Mouse (Mus musculus) lung, embryonic 14.5 days (tissue): ENCODE measurements around the gene Slc44a2. TPM values are rescaled to one million over a fixed set of nuclear protein-coding genes. Genes with fewer than 3 reads are reported as not detected.

ENCODE experiments used
- ATAC-seq: fragments of 200-750 bp; cut with Nextera tagmentation; 2 replicates; pipeline ENCODE4 v1.8.0; 2017; ENCODE audit warnings: mild to moderate bottlenecking, moderate TSS enrichment, moderate library complexity; ENCODE audit not compliant: insufficient read depth
- DNase-seq: peaks from one replicate; pipeline ENCODE4 v3.0.0-alpha.2; 2015
- H3K27ac ChIP-seq: fragments of 300-500 bp; sonication (generic); 2 replicates; pipeline ENCODE4 v1.5.1; 2014; ENCODE audit warnings: low read depth, mild to moderate bottlenecking, moderate library complexity
- H3K27me3 ChIP-seq: fragments of 300-500 bp; sonication (generic); 2 replicates; pipeline ENCODE4 v1.6.1; 2014; ENCODE audit warnings: low read length, control low read depth; ENCODE audit not compliant: insufficient read depth
- H3K36me3 ChIP-seq: fragments of 300-500 bp; sonication (generic); 2 replicates; pipeline ENCODE4 v1.6.1; 2014; ENCODE audit warnings: control low read depth; ENCODE audit not compliant: insufficient read depth
- H3K4me1 ChIP-seq: fragments of 300-500 bp; sonication (generic); 2 replicates; pipeline ENCODE4 v1.6.1; 2014; ENCODE audit warnings: antibody characterized with exemption, control low read depth; ENCODE audit not compliant: insufficient read depth
- H3K4me2 ChIP-seq: fragments of 300-500 bp; sonication (generic); 2 replicates; pipeline ENCODE4 v1.6.1; 2014; ENCODE audit warnings: mild to moderate bottlenecking
- H3K4me3 ChIP-seq: fragments of 300-500 bp; sonication (generic); 2 replicates; pipeline ENCODE4 v1.5.1; 2014; ENCODE audit warnings: low read depth, low read length
- H3K9ac ChIP-seq: fragments of 300-500 bp; sonication (generic); 2 replicates; pipeline ENCODE4 v1.6.1; 2014
- H3K9me3 ChIP-seq: fragments of 300-500 bp; sonication (generic); 2 replicates; pipeline ENCODE4 v1.6.1; 2016; ENCODE audit warnings: low read depth, low read length, control low read depth
- CTCF ChIP-seq: IDR thresholded peaks from 2 replicates; pipeline ENCODE4 v1.5.1; 2016; ENCODE audit warnings: antibody characterized with exemption, low read depth
- WGBS: fragments of 180-500 bp; shearing (Covaris S2); extraction: QIAGEN DNeasy Blood & Tissue Kit; methylation state at CpG from one replicate; pipeline ENCODE4 v1.1.7; 2014; 5-methylcytosine and 5-hydroxymethylcytosine counted together
- polyA plus RNA-seq: library from polyadenylated mRNA; unstranded; fragments of >200 nt; fragmentation: Nextera tagmentation; extraction: Ambion mirVana; gene quantifications from 2 replicates; pipeline ENCODE4 v1.2.1, GENCODE M21; 2014

The Slc44a2 gene
- polyA plus RNA-seq, 1 experiment from 2014 or later: 122 TPM

DNA sequence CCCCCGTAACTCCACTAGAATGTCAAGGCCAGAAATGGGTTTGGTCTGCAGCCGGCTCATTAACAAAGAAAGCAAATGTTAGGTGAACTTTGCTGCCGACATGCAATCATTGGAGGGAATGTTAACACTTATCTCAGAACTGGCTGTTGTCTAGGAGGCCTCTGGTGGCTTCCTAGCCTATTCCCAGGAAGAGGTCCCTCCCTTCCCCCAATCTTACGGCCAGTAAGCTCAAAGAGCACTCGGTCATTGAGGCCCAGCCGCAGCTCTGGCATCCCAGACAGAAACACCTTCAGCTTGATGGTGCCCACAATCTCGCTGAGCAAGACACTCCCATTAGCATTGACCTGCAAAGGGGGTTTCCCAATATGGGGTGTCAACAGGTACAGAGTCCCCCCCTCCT is 15.4 kb upstream of the Slc44a2 start:
- no peaks in the 10 kb centered on the region for H3K9me3 ChIP-seq
- no peak for TF ChIP-seq CTCF
- ATAC-seq: no peak
- no peak overlapping the region for H3K27ac ChIP-seq
- no peak overlapping the region for H3K4me3 ChIP-seq
- no peak overlapping the region for H3K9ac ChIP-seq
- H3K4me1 ChIP-seq: no peaks in the 10 kb centered on the region
- no peaks in the 10 kb centered on the region for H3K27me3 ChIP-seq
- WGBS: 76% methylated on average over 7 of the region's 7 CpGs
- H3K36me3 ChIP-seq: 0 out of 2 replicates have a peak, but pooled peaks cover 6% of the 10 kb centered on the region
- DNase-seq: no peak
- H3K4me2 ChIP-seq: no peak overlapping the region

DNA sequence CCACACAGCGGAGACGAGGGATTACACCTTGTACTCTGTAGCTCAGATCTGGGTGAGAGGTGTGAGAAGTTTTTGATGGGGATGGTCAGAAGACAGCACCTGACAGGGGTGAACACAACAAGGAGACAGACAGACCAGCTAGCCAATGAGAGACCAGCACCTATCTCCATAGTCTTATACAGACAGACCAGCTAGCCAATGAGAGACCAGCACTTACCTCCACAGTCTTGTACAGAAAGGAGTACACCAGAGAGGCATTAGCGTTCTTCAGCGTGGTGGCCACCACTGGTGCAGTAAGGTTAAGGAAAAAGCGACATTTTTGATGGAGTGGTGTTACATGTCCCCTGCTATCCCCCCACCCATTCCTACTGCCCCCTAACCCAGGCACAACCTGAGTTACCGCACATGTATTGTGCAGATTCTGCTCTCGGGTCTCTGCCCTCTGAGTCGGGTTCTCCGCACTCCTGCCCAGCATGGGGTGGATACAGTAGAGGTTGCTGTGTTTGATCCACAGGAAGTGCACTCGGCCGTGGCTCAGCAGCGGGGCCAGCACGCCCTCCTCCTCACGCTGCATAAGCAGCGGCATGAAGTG is 11.3 kb upstream of the Slc44a2 start:
- H3K4me3 ChIP-seq: no peak overlapping the region
- DNase-seq (no peak), ATAC-seq (no peak)
- no peak overlapping the region for H3K27ac ChIP-seq
- H3K4me2 ChIP-seq: no peak overlapping the region
- H3K9me3 ChIP-seq: no peaks in the 10 kb centered on the region
- H3K36me3 ChIP-seq: no peaks in the 10 kb centered on the region
- no peak for TF ChIP-seq CTCF
- H3K4me1 ChIP-seq: no peaks in the 10 kb centered on the region
- no peak overlapping the region for H3K9ac ChIP-seq
- H3K27me3 ChIP-seq: peaks cover 14% of the 10 kb centered on the region
- 58% methylated on average over 15 of the region's 15 CpGs for WGBS

DNA sequence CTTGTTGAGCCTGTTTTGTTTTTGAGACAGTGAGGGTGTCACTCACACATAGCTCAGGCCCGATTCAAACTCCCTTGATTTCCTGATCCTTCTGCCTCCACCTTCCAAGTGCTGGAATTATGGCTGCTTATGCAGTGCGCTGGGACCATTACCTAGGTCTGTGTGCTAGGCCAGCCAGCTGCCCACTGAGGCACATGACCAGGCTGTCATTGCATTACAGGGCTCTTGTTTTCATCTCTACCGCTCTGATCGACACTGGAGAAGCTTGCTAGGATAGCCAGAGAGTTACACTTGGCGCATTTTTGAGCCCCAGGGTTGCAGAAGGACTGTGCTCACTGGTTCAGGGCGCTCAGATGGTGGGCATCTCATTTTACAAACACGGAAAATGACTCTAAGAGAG is 8.8 kb upstream of the Slc44a2 start:
- Histone ChIP-seq H3K4me1 (no peaks in the 10 kb centered on the region), H3K9me3 (no peaks in the 10 kb centered on the region), H3K36me3 (no peaks in the 10 kb centered on the region), H3K4me2 (peak overlapping the region; percentile 42), H3K27ac (no peak overlapping the region), H3K9ac (peak overlapping the region; percentile 43), H3K27me3 (peaks cover 14% of the 10 kb centered on the region), H3K4me3 (peak overlapping the region; percentile 43)
- TF ChIP-seq CTCF: no peak
- DNase-seq (no peak), ATAC-seq (0 out of 2 replicates have a peak, but pooled peaks have one; percentile 18)
- WGBS: 23% methylated on average over 7 of the region's 7 CpGs

DNA sequence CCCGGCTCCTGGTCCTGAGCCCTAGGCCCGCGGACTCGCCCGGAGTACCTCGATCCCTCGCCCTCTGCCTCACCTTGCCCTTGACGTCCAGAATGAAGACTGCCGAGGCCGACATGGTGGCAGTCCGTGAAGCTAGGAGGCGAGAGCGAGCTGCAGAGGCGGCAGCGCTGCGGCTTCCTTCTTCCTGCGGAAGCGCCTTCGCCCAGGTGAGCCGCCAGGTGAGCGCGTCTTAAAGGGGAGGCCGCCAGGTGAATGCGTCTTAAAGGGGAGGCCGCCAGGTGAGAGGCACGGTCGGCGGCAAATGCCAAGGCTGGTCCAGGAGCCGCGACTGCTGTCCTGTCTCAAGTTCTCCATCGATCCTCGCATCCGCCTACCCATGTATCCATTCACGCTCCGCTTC is 8.4 kb upstream of the Slc44a2 start, which contains the start of gene Ap1m2:
Gene Ap1m2 (minus strand): TSS at position 204 of the 400 bp plus-strand sequence.
- H3K9me3 ChIP-seq: no peaks in the 10 kb centered on the region
- H3K9ac ChIP-seq: peak within 1 kb of the TSS; percentile 43
- ATAC-seq (no peak; the same call in 1 of the 2 replicates), DNase-seq (peak; percentile 72)
- no peaks in the 10 kb centered on the region for H3K4me1 ChIP-seq
- peak within 1 kb of the TSS; percentile 43 for H3K4me3 ChIP-seq
- WGBS: 6% methylated on average over 35 of the region's 35 CpGs
- peak; percentile 45; the same call in 1 of the 2 replicates for TF ChIP-seq CTCF
- no peaks in the 10 kb centered on the region for H3K36me3 ChIP-seq
- H3K4me2 ChIP-seq: peak within 1 kb of the TSS; percentile 42
- H3K27me3 ChIP-seq: peaks cover 14% of the 10 kb centered on the region
- H3K27ac ChIP-seq: no peak within 1 kb of the TSS

DNA sequence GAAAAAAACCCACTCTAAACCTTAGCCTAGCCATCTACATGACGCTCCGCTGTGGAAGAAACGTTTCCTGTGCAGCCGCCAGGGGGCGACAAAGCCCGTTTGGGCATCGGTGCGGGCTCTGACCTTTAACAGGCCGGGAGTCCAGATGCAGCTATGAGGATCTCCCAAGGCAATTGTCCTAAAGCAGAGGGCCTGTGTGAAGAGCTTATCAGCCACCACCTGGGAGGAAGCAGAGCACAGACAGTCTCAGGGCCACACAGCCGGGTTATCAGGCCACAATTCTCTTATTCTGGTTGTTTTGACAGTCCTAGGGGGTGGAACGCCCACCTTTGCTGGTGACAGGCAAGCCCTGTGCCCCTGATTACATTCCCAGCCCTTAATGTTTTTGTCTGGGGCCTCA is 7.1 kb upstream of the Slc44a2 start:
- TF ChIP-seq CTCF: peak; percentile 98
- ATAC-seq (peak; percentile 64; the same call in 1 of the 2 replicates), DNase-seq (peak; percentile 94)
- no peaks in the 10 kb centered on the region for H3K36me3 ChIP-seq
- no peak overlapping the region for H3K27ac ChIP-seq
- H3K4me3 ChIP-seq: no peak overlapping the region
- WGBS: 6% methylated on average over 11 of the region's 11 CpGs
- H3K9me3 ChIP-seq: no peaks in the 10 kb centered on the region
- no peaks in the 10 kb centered on the region for H3K4me1 ChIP-seq
- H3K4me2 ChIP-seq: no peak overlapping the region
- no peak overlapping the region for H3K9ac ChIP-seq
- peaks cover 14% of the 10 kb centered on the region for H3K27me3 ChIP-seq

DNA sequence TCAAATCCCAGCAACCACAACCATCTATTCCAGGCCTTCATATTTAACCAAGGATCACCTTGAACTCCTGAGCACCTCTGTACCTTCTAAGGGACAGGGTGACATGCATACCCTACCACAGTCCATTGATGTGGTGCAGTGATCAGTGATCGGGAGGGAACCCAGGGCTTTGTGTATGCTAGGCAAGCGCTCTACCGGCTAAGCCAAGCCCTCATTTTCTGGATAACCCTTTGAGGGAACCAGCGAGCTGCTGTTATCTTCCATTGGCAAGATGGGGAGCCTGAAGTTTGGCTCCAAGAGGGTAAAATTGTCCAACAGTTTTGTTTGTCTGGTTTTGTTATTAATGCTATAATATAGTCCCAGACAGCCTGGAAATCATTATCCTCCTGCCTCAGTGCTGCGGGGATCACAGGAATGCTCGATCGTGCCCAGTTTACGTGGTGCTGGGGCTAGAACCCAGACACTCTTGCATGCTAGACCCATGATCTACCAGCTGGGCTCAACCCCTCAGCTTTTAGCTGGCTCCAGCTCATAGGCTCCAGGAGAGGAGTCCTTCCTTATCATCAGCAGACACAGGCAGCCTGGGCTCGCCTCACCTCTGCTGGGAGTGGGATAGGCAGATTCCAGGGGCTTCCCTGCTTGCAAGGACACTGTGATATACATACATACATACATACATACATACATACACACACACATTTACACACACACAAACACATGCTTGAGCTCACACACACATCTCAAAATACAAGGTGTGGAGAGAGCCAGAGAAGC is 5.9 kb upstream of the Slc44a2 start:
- H3K4me1 ChIP-seq: no peaks in the 10 kb centered on the region
- H3K27me3 ChIP-seq: peaks cover 14% of the 10 kb centered on the region
- H3K4me2 ChIP-seq: no peak overlapping the region
- ATAC-seq (no peak), DNase-seq (no peak)
- H3K36me3 ChIP-seq: no peaks in the 10 kb centered on the region
- no peak overlapping the region for H3K27ac ChIP-seq
- H3K9ac ChIP-seq: no peak overlapping the region
- no peak for TF ChIP-seq CTCF
- no peak overlapping the region for H3K4me3 ChIP-seq
- WGBS: 79% methylated on average over 9 of the region's 9 CpGs
- H3K9me3 ChIP-seq: no peaks in the 10 kb centered on the region

DNA sequence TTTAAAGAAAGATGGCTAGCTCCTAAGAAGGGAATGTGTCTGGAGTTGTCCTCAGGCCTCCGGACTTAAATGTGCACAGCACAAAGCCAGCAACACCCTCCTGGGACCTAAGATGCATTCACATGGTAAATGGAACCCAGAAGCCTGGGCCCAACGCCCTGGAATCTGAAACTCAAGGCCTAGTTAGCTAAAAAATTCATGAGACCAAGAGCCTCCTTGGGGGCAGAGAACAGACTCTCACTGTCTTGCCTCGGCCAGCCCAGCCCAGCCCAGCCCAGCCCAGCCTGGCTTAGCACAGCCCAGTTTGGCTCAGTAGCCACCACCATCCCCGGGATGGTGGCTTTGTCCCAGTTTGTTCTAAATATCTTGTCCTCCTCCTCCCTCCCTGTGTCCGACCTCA is 5.1 kb upstream of the Slc44a2 start:
- no peaks in the 10 kb centered on the region for H3K4me1 ChIP-seq
- H3K27ac ChIP-seq: no peak overlapping the region
- no peaks in the 10 kb centered on the region for H3K9me3 ChIP-seq
- no peak for TF ChIP-seq CTCF
- H3K9ac ChIP-seq: no peak overlapping the region
- no peak for ATAC-seq
- no peak overlapping the region for H3K4me3 ChIP-seq
- H3K27me3 ChIP-seq: peaks cover 14% of the 10 kb centered on the region
- WGBS: 50% methylated on average over 5 of the region's 5 CpGs
- no peak for DNase-seq
- H3K36me3 ChIP-seq: no peaks in the 10 kb centered on the region
- no peak overlapping the region for H3K4me2 ChIP-seq
